Mouse (Mus musculus) cortical plate, adult 2 months (tissue): Measurements from ENCODE around the gene Dtd1.

ENCODE experiments used
- CTCF ChIP-seq: fragments of 200-500 bp; IDR thresholded peaks from 2 replicates; pipeline ENCODE4 v1.5.1; 2011; ENCODE audit warnings: mild to moderate bottlenecking, control low read depth, low read length; ENCODE audit not compliant: insufficient read depth; ENCODE audit errors: extremely low read depth
- POLR2A ChIP-seq: fragments of 200-500 bp; IDR thresholded peaks from 2 replicates; pipeline ENCODE4 v1.6.1; 2011; ENCODE audit warnings: mild to moderate bottlenecking, low read length, control low read depth; ENCODE audit not compliant: insufficient read depth; ENCODE audit errors: extremely low read depth

GRCm38 (mm10) chr2:144637204-144637603, 37.5 kb downstream of the Dtd1 start:
- TF ChIP-seq CTCF: no peak
- TF ChIP-seq POLR2A: no peak
